Mouse (Mus musculus) cerebellum, postnatal 10 days (tissue): Measurements from ENCODE around the gene Sugp1.
A peak's percentile ranks its signal among the peaks of the same experiment; 100 is the strongest.

ENCODE experiments used
- DNase-seq, 2 experiments: peaks; one replicate each; pipeline ENCODE4 v3.0.0; 2021; ENCODE audit warnings: mixed read lengths in 2 of 2

Gene Sugp1

GRCm38 (mm10) chr8:70112401-70113016, 69.9 kb downstream of the Sugp1 start:
- DNase-seq, result no peak

- DNase-seq, result no peak
Observed at GRCm38 (mm10) chr8:70114488-70114887, 71.9 kb downstream of the Sugp1 start.

- peak; percentile 69 to 78 for DNase-seq
Observed at GRCm38 (mm10) chr8:70114892-70115291, 72.3 kb downstream of the Sugp1 start.

GRCm38 (mm10) chr8:70117611-70118010, 75.0 kb downstream of the Sugp1 start:
- no peak for DNase-seq

- DNase-seq, result peak; percentile 59 to 63
Observed at GRCm38 (mm10) chr8:70118726-70119700, 76.4 kb downstream of the Sugp1 start.

GRCm38 (mm10) chr8:70120667-70121066, 78.1 kb downstream of the Sugp1 start, which contains the start of gene Ncan:
Gene Ncan (minus strand): TSS chr8:70120873.
- peak; percentile 93 to 95 for DNase-seq
